Mouse (Mus musculus) layer of hippocampus, adult 18-20 months (tissue): ENCODE measurements around the gene Gab2. TPM values are rescaled to one million over a fixed set of nuclear protein-coding genes. Genes with fewer than 3 reads are reported as not detected.

ENCODE experiments used
- DNase-seq, 2 experiments: peaks; one replicate each; pipeline ENCODE4 v3.0.0; 2022; ENCODE audit warnings: low spot score in 2 of 2
- total RNA-seq, 2 experiments: library from RNA; stranded (reverse); gene quantifications; 2 replicates each; pipeline ENCODE4 v1.2.3; 2021

Gene Gab2
- total RNA-seq, 2 experiments from 2014 or later = 12.5 to 13.5 TPM

GRCm38 (mm10) chr7:97313364-97313995 lies 232.1 kb downstream of the Gab2 start:
- no peak for DNase-seq

DNA sequence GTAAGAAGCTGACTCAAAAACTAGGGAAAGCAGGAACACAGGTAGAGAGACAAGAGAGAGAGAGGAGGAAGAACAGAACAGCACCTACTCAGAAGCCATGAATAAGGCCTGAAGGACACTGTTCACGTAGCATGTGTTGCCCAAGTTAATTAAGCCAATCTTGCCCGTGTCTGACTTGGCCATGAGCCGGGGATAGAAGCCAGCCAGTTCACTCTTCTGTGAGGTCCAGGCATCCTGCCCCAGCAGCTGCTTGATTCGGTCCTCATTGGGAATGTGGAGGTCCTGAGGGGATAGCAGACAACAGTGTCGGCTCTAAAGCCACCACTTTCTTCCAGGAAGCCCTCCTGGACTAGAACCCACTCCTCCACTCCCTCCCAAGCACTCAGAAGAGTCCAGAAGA lies 233.3 kb downstream of the Gab2 start:
- DNase-seq = no peak

- DNase-seq = no peak
Measured at GRCm38 (mm10) chr7:97315656-97316055, 234.3 kb downstream of the Gab2 start.

- DNase-seq = no peak
Measured at GRCm38 (mm10) chr7:97317706-97318105, 236.3 kb downstream of the Gab2 start.

- DNase-seq = no peak
Measured at GRCm38 (mm10) chr7:97324342-97324741, 243.0 kb downstream of the Gab2 start.

DNA sequence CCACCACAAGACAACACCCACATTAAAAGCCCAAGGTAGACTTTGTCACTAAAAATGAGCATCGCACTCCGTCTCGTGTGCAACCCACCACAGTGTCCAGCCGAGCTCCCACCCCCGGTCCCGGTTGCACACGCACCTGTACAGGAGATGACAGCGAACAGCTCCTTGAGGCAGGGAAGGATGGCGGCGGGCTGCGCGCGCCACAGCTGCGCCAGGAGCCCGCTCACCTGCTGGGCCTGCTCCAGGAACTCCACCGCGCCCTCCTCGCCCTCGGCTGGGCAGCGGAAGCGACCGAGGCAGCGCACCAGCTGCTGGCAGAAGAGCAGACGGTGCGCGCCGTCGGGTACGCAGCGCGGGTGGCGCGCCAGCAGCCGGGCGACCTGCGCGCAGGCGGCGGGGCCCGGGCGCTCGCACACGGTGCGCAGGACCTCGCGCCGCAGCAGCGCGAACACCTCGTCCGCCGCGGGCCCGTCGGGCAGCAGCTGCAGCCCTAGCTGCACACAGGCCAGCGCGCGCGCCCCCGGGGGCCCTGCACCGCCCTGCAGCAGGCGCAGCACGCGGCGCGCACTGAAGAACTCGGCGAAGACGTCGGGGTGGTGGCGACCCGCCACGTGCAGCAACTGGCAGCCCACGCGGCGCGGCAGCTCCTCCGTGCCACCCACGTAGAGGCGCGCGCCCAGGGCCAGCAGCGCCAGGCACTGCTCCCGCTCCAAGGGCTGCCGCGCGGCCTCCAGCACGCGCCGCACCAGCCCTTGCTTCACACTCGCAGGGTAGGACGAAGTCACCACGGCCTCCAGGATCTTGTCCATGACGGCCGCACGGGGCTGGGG lies 244.0 kb downstream of the Gab2 start:
- peak; percentile 40 to 52 for DNase-seq

- DNase-seq = no peak
Measured at GRCm38 (mm10) chr7:97327376-97327775, 246.0 kb downstream of the Gab2 start.

DNA sequence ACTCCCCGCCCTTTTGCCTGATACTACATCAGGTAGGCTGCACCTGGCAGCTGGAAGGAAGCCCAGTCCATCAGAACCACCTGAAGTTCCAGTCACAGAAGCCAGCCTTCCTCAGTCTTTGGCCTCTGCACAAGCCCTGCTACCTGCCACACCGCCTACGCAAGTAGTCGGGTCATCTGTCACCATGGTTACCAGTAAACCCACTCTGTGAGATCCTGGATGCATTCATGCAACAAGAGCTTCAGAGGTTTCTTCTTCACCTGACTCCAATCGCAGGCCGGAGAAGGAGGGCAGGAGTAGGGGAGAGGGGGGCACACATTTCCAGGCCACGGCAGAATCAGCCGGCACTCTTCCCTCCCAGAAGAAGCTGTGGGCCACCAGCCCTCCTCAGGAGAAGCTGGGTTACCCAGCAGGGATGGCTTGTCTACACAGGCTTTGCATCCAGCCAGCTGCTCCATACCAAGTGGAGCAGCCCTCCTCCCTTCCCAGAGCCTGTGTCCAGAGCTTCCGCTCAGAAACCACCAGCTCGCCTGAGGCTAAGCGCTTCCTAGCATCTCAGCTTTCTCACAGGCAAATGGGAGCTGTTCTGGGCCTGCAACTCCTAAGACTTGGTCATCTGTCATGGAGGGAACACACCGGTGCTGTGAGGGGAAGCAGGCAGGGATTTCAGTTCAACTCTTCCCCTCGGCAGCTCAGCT lies 247.7 kb downstream of the Gab2 start:
- no peak for DNase-seq

GRCm38 (mm10) chr7:97329676-97330075 lies 248.3 kb downstream of the Gab2 start:
- no peak for DNase-seq

GRCm38 (mm10) chr7:97330931-97331645 lies 249.7 kb downstream of the Gab2 start:
- no peak for DNase-seq

GRCm38 (mm10) chr7:97331726-97332666 lies 250.6 kb downstream of the Gab2 start, which contains the start of the genes Usp35 and Kctd21:
Usp35 (minus strand) TSS chr7:97332020.
Kctd21 (plus strand) TSS chr7:97332327.
- peak; percentile 95 for DNase-seq

DNA sequence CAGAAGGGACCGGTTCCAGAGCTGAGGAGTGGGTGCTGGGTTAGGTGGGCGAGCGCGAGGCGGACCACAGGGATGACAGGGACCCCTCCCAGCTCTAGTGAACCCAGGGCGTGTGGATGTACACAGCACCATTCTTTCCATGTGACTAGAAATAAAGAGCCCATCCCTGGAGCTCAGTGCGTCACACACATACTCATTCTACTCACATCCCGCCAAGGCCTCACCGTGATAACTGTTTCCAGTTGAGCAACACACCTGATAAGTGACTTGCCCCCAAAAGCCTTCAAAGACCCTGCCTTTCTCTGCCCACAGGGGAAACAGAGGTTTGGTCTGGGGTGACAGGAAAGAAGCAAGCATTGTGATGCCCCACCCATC lies 251.3 kb downstream of the Gab2 start:
- DNase-seq = no peak

- no peak for DNase-seq
Measured at GRCm38 (mm10) chr7:97333113-97333898, 251.9 kb downstream of the Gab2 start.

GRCm38 (mm10) chr7:97334406-97334805 lies 253.0 kb downstream of the Gab2 start:
- DNase-seq = no peak

DNA sequence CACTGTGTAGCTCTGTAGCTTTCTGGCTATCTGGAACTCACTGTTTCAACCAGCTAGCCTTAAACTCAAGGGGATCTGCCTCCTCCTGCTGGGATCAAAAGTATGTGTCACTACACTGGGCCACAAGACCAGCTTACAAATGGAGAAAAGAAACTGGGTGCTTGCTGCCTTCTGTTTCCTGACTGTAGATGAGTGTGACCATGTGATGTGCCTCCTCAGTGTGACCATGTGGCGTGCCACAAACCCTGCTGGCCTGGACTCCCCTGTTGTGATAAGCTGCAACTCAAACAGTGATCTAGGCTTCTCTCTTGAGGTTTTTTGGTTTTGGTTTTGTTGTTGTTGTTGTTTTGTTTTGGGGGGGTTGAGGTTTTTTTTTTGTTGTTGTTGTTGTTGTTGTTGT lies 255.3 kb downstream of the Gab2 start:
- DNase-seq = no peak

DNA sequence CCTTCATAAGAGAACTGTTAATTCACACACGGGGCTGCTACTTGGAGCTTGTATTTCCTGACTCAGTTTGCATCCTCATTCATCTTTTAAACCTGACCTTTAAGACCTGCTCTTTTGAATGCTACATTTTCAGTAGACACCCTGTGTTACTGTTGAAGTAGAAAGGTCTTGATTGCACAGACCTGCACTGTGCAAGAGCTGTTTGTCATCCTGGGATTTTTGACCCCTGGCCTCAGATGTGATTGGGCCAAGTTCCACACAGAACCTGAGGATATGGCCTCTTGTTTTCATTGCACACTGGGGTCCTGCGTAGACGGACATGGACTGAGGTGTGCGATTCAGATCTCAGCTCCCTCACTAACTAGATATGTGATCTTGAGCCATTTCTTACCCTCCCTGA lies 257.2 kb downstream of the Gab2 start:
- no peak for DNase-seq

GRCm38 (mm10) chr7:97339623-97340022 lies 258.2 kb downstream of the Gab2 start:
- DNase-seq = peak in 1 of 2 experiments; percentile 52

- DNase-seq = no peak
Measured at GRCm38 (mm10) chr7:97340907-97341849, 259.8 kb downstream of the Gab2 start.
